ENCODE assay signal across 15 mouse cellular contexts in the genomic region with DNA sequence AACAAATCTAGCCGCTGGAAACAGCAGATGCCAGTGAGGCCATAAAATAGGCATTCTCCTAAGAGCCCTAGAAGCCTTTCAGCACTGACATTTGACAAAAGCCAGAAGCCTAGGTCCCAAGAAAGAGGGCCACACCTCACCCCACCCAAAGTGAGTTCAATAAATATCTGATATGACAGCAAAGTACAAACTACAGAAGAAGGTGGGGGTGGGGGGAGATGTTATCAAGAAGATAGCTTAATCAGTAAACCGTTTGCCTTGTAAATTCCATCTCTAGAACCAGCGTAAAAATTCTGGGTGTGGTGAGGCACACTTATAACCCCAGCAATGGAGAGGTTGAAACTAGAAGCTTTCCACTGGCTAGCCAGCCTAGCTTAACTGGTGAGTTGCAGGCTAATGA.
DNase-seq lines count a peak whose midpoint lies in the region; ATAC-seq and TF ChIP-seq lines count a peak whose summit lies in the region.
"Had no signal": no experiment of that assay in that cellular context is flagged by ENCODE, and none has a peak within 500 bp of the region (broad histone marks: within the 10 kb centered on the region; RNA-seq: fewer than 3 reads in every experiment).

No protein-coding gene starts in this region.

- H3K36me3 ChIP-seq in heart, embryonic 10.5 days: no peaks in the 10 kb centered on the region
- H3K36me3 ChIP-seq in heart, embryonic 14.5 days (ENCODE audit: control insufficient read depth, insufficient read depth, low read length): no peaks in the 10 kb centered on the region
- H3K36me3 ChIP-seq in limb, embryonic 14.5 days (ENCODE audit: control insufficient read depth, insufficient read depth, low read length): no peaks in the 10 kb centered on the region

- H3K9ac ChIP-seq in heart, embryonic 14.5 days (ENCODE audit: low read length): 0 out of 2 replicates have a peak overlapping the region, but pooled peaks have one; percentile 41
- no peak overlapping the region for H3K9ac ChIP-seq in limb, embryonic 14.5 days (ENCODE audit: low read depth, low read length, severe bottlenecking)

- no peak for DNase-seq in heart, embryonic 10.5 days (ENCODE audit: low spot score)
- no peak for DNase-seq in heart, adult 9 months (ENCODE audit: low spot score in 2 of 2)
- peak; percentile 16 for DNase-seq in c-Kit-positive CD71-positive TER-119-negative erythroid progenitor cells, embryonic 14.5 days (ENCODE audit: low read depth)
- peak; percentile 27 for DNase-seq in limb, embryonic 14.5 days (ENCODE audit: low spot score)
- DNase-seq in lung, postnatal 14 days: no peak
- DNase-seq in adrenal gland, postnatal 36 days: no peak
- DNase-seq: cerebellum, adult 9-10 months; liver; lung, postnatal 36 days; thymus, adult 18-20 months had no signal

- peaks cover 75% of the 10 kb centered on the region for H3K4me1 ChIP-seq in heart, embryonic 10.5 days
- H3K4me1 ChIP-seq in heart, embryonic 14.5 days (ENCODE audit: control insufficient read depth in 2 of 2, insufficient read depth in 2 of 2, low read length in 2 of 2): peaks cover 34 to 62% of the 10 kb centered on the region in 2 experiments
- peaks cover 20% of the 10 kb centered on the region for H3K4me1 ChIP-seq in limb, embryonic 14.5 days (ENCODE audit: control insufficient read depth, insufficient read depth, low read length)

- peak overlapping the region; percentile 66; the same call in 1 of the 2 replicates for H3K27ac ChIP-seq in heart, embryonic 10.5 days
- H3K27ac ChIP-seq in heart, embryonic 14.5 days (replicated peaks in 1 of 2; ENCODE audit: control insufficient read depth in 1 of 2, insufficient read depth in 1 of 2, low read depth in 2 of 2, low read length in 2 of 2): peak overlapping the region; percentile 54 to 82; a peak in 3 of 4 replicates
- no peak overlapping the region for H3K27ac ChIP-seq in limb, embryonic 14.5 days (replicated peaks; ENCODE audit: low read depth, low read length)
- H3K27ac ChIP-seq: hindbrain, postnatal 0 days had no signal

- H3K27me3 ChIP-seq in heart, embryonic 10.5 days (ENCODE audit: insufficient read depth, poor library complexity, severe bottlenecking): no peaks in the 10 kb centered on the region
- no peaks in the 10 kb centered on the region for H3K27me3 ChIP-seq in heart, embryonic 14.5 days (ENCODE audit: control insufficient read depth, insufficient read depth, low read length)
- no peaks in the 10 kb centered on the region for H3K27me3 ChIP-seq in limb, embryonic 14.5 days (ENCODE audit: control insufficient read depth, insufficient read depth, low read length)
- H3K27me3 ChIP-seq: CH12.LX had no signal

- peak overlapping the region; percentile 42 for H3K4me2 ChIP-seq in heart, embryonic 14.5 days (ENCODE audit: low read length)
- no peak overlapping the region for H3K4me2 ChIP-seq in limb, embryonic 14.5 days (replicated peaks; ENCODE audit: low read depth, low read length, severe bottlenecking)

- ATAC-seq in heart, embryonic 14.5 days (ENCODE audit: insufficient number of reproducible peaks, insufficient read depth, low FRiP score, low read depth): no peak
- ATAC-seq in limb, embryonic 14.5 days (ENCODE audit: low FRiP score, low read depth): no peak
- no peak for ATAC-seq in cerebellum, adult (ENCODE audit: insufficient number of reproducible peaks, low FRiP score, low TSS enrichment)
- ATAC-seq: hindbrain, postnatal 0 days had no signal

- no peak for TF ChIP-seq POLR2A in limb, embryonic 14.5 days (IDR thresholded peaks at IDR 0.05; ENCODE audit: borderline replicate concordance, extremely low read depth, insufficient read depth, insufficient read length)

- WGBS in heart, embryonic 10.5 days: 8% methylated on average over 3 of the region's 3 CpGs
- WGBS in heart, embryonic 14.5 days: 3% methylated on average over 3 of the region's 3 CpGs
- WGBS in limb, embryonic 14.5 days: 8% methylated on average over 3 of the region's 3 CpGs

- H3K9me3 ChIP-seq in heart, embryonic 10.5 days: no peaks in the 10 kb centered on the region
- no peaks in the 10 kb centered on the region for H3K9me3 ChIP-seq in heart, embryonic 14.5 days (ENCODE audit: control insufficient read depth, low read length)
- no peaks in the 10 kb centered on the region for H3K9me3 ChIP-seq in limb, embryonic 14.5 days (ENCODE audit: control insufficient read depth, low read length)

- H3K4me3 ChIP-seq in heart, embryonic 10.5 days: no peak overlapping the region
- no peak overlapping the region for H3K4me3 ChIP-seq in heart, embryonic 14.5 days (ENCODE audit: control insufficient read depth in 1 of 2, insufficient read depth in 1 of 2, low read depth in 1 of 2, low read length in 2 of 2)
- H3K4me3 ChIP-seq in limb, embryonic 14.5 days (replicated peaks; ENCODE audit: low read length): no peak overlapping the region
- H3K4me3 ChIP-seq: erythroblast, embryonic 14.5 days had no signal

Comparison
In these comparisons a context has a peak if more than half of its experiments do, and no peak if none do; other contexts are left out.
1. DNase-seq: peak in c-Kit-positive CD71-positive TER-119-negative erythroid progenitor cells, embryonic 14.5 days (single experiment) and limb, embryonic 14.5 days (single experiment); none in heart, embryonic 10.5 days (single experiment), heart, adult 9 months (0 of 2), lung, postnatal 14 days (single experiment) and adrenal gland, postnatal 36 days (0 of 2).